Mouse (Mus musculus): Measurements from ENCODE around the gene Acly. TPM values are rescaled to one million over a fixed set of nuclear protein-coding genes. Genes with fewer than 3 reads are reported as not detected.

Acly gene
- polyA plus RNA-seq, 1 experiment from 2014 or later, result 153 TPM

DNA sequence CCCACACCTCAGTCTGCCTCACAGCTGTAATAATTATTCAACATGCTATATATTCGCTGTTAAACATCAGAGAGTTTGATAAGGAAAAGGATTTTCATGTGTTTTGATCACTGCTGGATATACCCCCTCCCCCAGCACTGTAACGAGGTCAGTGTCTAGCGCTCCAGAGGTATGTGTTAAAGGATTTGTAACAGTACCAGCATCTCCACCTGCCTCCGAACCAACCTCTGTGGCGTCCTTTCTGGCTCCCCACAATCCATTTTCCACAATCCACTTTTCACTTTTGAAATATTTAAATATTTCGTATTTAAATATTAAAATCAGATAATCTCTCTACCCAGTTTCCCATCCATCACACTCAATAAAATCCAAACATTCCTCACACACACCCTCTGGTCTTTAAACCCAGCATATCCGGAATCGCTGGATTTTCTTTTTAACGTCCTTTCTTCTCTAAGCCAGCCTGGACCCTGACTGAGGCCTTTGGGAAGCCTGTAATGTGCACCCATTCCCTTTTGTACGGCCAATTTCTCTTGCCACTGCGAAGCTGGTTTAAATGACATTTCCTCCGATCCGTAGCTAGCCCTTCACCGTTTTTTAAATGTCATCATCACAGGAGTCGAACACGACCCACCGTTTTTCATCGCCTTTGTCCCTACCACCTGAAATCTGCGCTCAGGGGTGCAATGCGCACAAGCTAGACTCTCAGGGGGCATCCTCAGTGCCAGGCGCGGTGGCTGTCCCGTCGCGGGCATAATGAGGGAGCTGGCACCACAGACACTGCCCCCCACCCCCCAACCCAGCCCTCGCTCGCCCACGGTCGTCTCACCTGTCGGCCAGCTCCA is 56.2 kb downstream of the Acly start:
- Histone ChIP-seq H3K36me3 (peaks cover 8% of the 10 kb centered on the region; the same call in 1 of the 2 replicates), H3K27ac (peak overlapping the region; percentile 77), H3K4me1 (peaks cover 22% of the 10 kb centered on the region), H3K4me3 (peak overlapping the region; percentile 95), H3K27me3 (no peaks in the 10 kb centered on the region), H3K9me3 (no peaks in the 10 kb centered on the region), H3K4me2 (peak overlapping the region; percentile 93), H3K9ac (peak overlapping the region; percentile 90)
- ATAC-seq (ENCODE audit: borderline replicate concordance, extremely low read depth, low FRiP score, low TSS enrichment), result no peak
- 2% methylated on average over 30 of the region's 30 CpGs for WGBS

DNA sequence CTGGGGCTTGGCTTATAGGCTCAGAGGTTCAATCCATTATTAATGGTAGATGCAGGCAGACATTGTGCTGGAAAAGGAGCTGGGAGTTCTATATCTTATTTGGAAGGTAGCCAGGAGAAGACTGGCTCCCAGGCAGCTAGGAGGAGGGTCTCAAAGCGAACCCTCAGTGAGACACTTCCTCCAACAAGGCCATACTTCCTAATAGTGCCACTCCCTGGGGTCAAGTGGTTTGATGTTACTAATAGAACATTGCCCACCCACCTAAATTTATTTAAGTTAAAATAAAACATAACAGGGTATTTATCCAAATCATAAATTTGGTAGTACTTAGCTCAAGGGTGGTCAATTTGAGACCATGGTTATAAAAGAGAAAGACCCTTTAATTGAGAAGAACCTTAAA is 62.0 kb downstream of the Acly start:
- ATAC-seq (ENCODE audit: borderline replicate concordance, extremely low read depth, low FRiP score, low TSS enrichment), result no peak
- H3K9ac ChIP-seq, result no peak overlapping the region
- no peak overlapping the region for H3K4me2 ChIP-seq
- no peak overlapping the region for H3K27ac ChIP-seq
- no peak overlapping the region for H3K4me3 ChIP-seq
- H3K36me3 ChIP-seq, result peaks cover 21% of the 10 kb centered on the region
- no peaks in the 10 kb centered on the region for H3K27me3 ChIP-seq
- 40% methylated on average over 1 of the region's 1 CpGs for WGBS
- no peaks in the 10 kb centered on the region for H3K9me3 ChIP-seq
- H3K4me1 ChIP-seq, result peaks cover 12% of the 10 kb centered on the region

DNA sequence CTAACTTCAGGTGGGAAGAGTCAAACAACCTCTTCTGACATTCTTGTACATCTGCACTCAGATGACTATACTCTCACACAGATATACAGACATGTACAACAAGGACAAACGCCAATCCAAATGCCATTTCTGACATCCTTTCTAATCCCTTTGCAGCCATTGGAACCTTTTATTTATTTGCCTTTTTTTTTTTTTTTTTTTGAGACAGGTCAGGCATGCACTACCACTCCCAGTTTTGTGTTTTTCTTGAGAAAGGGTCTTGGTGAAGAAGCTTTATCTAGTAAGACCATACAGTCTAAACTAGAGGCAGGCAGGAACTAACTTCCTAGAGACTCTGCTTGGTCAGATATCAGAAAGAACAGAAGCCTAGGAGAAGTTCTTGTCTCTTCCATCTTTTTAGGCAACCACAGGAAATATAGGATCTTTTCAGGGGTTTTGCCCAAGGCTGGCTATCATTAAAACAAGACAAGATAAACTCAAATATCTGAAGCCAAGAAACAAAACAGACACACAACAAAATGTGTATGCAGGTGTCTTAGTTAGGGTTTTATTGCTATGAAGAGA is 62.5 kb downstream of the Acly start:
- ATAC-seq (ENCODE audit: borderline replicate concordance, extremely low read depth, low FRiP score, low TSS enrichment), result no peak
- Histone ChIP-seq H3K36me3 (peaks cover 21% of the 10 kb centered on the region), H3K9me3 (no peaks in the 10 kb centered on the region), H3K4me3 (no peak overlapping the region), H3K27ac (no peak overlapping the region), H3K4me2 (no peak overlapping the region), H3K4me1 (peaks cover 7% of the 10 kb centered on the region; the same call in 1 of the 2 replicates), H3K9ac (no peak overlapping the region), H3K27me3 (no peaks in the 10 kb centered on the region)
- 86% methylated on average over 1 of the region's 1 CpGs for WGBS

DNA sequence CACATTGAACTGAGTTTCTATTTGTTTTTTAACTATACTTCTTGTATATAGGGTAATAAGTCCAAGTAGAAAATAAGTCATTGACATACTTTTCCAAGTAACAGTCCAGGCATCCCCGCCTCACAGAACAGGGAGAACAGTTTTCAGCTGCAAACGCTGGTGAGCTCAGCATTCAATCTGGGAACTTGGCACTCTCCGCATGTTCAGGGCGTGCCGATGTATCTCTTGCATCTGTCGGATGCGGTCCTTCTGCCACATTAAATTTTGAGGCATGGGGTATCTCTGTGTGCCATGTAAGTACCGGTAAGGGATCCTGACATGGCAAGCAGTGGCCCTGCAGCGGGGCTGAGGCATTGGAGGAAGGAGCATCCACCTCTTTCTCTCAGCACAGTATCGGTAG is 65.1 kb downstream of the Acly start:
- Histone ChIP-seq H3K4me1 (peaks cover 6% of the 10 kb centered on the region; the same call in 1 of the 2 replicates), H3K4me2 (no peak overlapping the region), H3K9me3 (no peaks in the 10 kb centered on the region), H3K27me3 (no peaks in the 10 kb centered on the region), H3K4me3 (no peak overlapping the region), H3K36me3 (peaks cover 21% of the 10 kb centered on the region), H3K9ac (no peak overlapping the region), H3K27ac (no peak overlapping the region)
- 90% methylated on average over 10 of the region's 10 CpGs for WGBS
- no peak for ATAC-seq (ENCODE audit: borderline replicate concordance, extremely low read depth, low FRiP score, low TSS enrichment)

DNA sequence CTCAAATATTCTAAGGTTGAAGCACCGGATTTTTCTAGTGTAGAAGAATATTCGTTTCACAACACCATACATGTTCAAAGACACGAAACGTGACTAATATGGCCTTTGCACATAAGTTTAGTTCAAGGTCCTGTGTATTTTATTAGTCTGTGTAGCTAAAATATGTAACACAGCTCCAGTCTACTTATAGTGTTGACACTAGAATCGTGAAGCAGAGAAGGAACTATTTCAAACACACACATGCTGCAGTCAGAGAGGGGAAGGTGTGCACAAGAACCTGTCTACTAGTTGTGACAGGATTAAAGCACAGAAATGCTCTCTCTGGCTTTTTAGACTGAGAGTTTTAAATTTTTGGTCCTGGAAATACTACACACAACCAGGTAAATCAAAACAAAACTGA is 70.1 kb downstream of the Acly start:
- no peak for ATAC-seq (ENCODE audit: borderline replicate concordance, extremely low read depth, low FRiP score, low TSS enrichment)
- H3K36me3 ChIP-seq, result peaks cover 16% of the 10 kb centered on the region; the same call in 1 of the 2 replicates

DNA sequence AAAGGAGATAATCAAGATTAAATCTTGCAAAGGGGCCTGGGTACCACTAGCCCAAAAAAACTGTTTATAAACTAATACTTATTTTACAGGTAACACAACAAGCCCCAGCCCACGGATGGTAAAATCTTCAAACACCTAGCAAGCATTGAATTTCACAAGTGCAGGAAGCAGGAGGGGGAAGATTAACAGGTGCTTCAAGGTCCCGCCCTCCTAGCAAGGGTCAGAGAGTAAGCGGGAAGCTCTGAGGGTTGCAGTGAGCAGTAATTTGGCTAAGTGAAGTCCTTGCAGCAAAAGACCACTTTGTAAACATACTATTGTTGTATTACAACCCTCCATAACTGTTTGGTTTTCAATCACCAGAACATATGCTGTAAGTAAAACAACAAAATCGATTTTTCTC is 70.6 kb downstream of the Acly start:
- no peak for ATAC-seq (ENCODE audit: borderline replicate concordance, extremely low read depth, low FRiP score, low TSS enrichment)
- 50% methylated on average over 4 of the region's 4 CpGs for WGBS
- Histone ChIP-seq H3K9me3 (no peaks in the 10 kb centered on the region), H3K27me3 (no peaks in the 10 kb centered on the region), H3K4me1 (peaks cover 6% of the 10 kb centered on the region; the same call in 1 of the 2 replicates), H3K9ac (no peak overlapping the region), H3K27ac (peak overlapping the region; percentile 20), H3K4me3 (no peak overlapping the region), H3K36me3 (peaks cover 12% of the 10 kb centered on the region; the same call in 1 of the 2 replicates), H3K4me2 (no peak overlapping the region)

More for the DNA sequence above, 70.1 kb downstream of the Acly start:
- H3K4me2 ChIP-seq, result no peak overlapping the region
- H3K27ac ChIP-seq, result peak overlapping the region; percentile 20
- no peaks in the 10 kb centered on the region for H3K27me3 ChIP-seq
- peaks cover 6% of the 10 kb centered on the region; the same call in 1 of the 2 replicates for H3K4me1 ChIP-seq
- no peak overlapping the region for H3K9ac ChIP-seq
- no peaks in the 10 kb centered on the region for H3K9me3 ChIP-seq
- 53% methylated on average over 5 of the region's 5 CpGs for WGBS
- no peak overlapping the region for H3K4me3 ChIP-seq

DNA sequence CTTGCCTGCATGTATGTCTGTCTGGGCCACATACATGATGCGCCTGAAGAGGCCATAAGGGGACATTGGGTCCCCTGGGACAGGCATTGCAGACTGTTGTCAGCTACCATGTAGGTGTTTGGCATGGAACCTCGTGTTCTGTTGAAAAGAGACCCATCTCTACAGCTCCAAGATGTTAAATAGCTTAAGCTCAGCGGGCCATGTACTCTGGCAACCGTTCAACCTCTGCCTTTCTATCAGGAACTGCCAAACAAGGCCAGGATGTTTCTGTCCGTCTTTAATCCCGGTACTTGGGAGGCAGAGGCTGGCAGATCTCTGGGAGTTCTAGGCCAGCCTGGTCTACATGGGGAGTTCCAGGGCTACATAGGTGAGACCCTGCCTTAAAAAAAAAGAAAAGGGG is 85.2 kb downstream of the Acly start:
- Histone ChIP-seq H3K4me1 (peaks cover 14% of the 10 kb centered on the region), H3K9ac (no peak overlapping the region), H3K27me3 (no peaks in the 10 kb centered on the region), H3K9me3 (no peaks in the 10 kb centered on the region), H3K4me3 (no peak overlapping the region), H3K27ac (no peak overlapping the region), H3K36me3 (peaks cover 4% of the 10 kb centered on the region; the same call in 1 of the 2 replicates), H3K4me2 (no peak overlapping the region)
- no peak for ATAC-seq (ENCODE audit: borderline replicate concordance, extremely low read depth, low FRiP score, low TSS enrichment)
- 78% methylated on average over 6 of the region's 6 CpGs for WGBS

DNA sequence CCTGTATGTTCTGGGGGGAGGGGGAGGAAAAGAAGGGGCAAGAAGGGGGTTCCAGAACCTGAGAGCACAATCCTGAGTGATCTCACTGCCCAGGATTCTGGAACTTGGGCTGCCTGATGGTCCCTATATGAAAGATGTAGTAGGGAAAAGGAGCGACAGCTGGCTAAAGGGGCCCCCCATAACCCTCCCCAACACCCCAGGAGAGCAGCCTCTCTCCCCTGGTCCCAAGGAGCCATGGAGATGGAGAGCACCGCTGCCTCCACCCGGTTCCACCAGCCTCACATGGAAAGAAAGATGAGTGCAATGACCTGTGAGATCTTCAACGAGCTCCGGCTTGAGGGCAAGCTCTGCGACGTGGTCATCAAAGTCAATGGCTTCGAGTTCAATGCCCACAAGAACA is 86.0 kb downstream of the Acly start, which contains the start of the genes Nt5c3b and Klhl10:
Gene Nt5c3b, minus strand, starts transcription at position 12 of the 400 bp plus-strand sequence.
Gene Klhl10, plus strand, starts transcription at position 121 of the 400 bp plus-strand sequence.
- H3K9me3 ChIP-seq, result no peaks in the 10 kb centered on the region
- peaks cover 9% of the 10 kb centered on the region for H3K36me3 ChIP-seq
- peak within 1 kb of the TSS; percentile 79 for H3K4me3 ChIP-seq
- H3K27ac ChIP-seq, result peak within 1 kb of the TSS; percentile 62
- peak within 1 kb of the TSS; percentile 78 for H3K4me2 ChIP-seq
- H3K27me3 ChIP-seq, result no peaks in the 10 kb centered on the region
- 79% methylated on average over 8 of the region's 8 CpGs for WGBS
- ATAC-seq (ENCODE audit: borderline replicate concordance, extremely low read depth, low FRiP score, low TSS enrichment), result no peak
- peak within 1 kb of the TSS; percentile 77 for H3K9ac ChIP-seq
- H3K4me1 ChIP-seq, result peaks cover 14% of the 10 kb centered on the region

DNA sequence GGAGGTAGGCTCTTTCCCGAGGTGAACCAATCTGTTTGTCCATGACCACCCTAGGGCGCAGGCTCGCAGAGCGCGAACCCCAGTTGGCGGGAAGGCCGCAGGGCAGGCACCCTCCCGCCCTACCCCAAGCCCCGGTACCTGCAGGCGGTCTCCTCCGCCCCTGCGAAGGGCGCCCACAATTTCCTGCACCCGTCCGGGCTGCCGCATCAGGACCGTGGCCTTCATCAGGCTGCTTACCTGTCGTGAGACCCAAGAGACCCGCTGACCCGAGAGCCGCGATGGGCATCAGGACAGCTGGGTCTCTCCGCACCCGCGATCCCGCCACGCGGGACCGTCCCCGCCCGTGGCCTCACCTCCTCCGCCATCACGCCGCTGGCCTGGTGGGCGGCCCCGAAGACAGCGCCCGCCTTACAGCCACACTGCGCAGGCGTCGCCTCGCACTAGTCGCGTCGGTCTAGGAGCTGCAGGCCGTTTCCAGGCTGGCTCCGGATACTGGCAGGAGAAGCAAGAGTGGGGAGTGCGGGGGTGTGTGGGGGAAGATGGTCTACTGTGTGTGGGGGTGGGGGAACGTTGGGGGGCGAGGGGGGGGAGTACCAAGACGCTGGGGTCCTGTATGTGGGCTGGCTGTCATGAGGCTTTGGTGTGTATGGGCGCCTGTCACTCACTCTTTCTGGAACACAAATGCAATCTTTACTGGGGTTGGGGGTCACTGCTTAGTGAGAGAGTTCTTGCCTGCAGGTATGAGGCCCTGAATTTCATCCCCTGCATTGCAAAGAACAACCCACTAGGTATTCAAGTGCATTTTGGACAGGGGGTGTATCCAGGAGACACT is 86.9 kb downstream of the Acly start:
- Histone ChIP-seq H3K9me3 (no peaks in the 10 kb centered on the region), H3K4me2 (peak overlapping the region; percentile 78), H3K27me3 (no peaks in the 10 kb centered on the region), H3K9ac (peak overlapping the region; percentile 77), H3K27ac (peak overlapping the region; percentile 62), H3K4me3 (peak overlapping the region; percentile 79), H3K36me3 (peaks cover 17% of the 10 kb centered on the region), H3K4me1 (peaks cover 14% of the 10 kb centered on the region)
- WGBS, result 2% methylated on average over 52 of the region's 52 CpGs
- peak; percentile 97 for ATAC-seq (ENCODE audit: borderline replicate concordance, extremely low read depth, low FRiP score, low TSS enrichment)

DNA sequence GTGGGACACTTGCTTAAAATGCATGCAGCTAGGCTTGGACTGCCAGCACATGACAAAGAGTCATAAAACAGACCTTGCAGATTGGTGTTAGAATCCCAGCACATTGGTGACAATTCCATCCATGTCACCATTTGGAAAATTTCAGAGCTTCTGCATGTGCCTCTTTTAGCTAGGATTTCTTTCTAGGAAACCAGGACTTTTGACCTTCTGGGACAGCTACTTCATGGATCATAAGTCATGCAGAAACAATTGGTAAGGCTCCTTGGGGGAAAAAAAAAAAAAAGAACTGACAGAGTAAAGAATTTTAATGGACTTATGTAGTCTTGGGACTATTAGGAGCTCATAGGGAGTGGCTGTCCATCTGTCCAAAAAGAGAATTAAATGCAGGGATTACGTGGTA is 89.9 kb downstream of the Acly start:
- H3K4me3 ChIP-seq, result no peak overlapping the region
- H3K9ac ChIP-seq, result no peak overlapping the region
- no peaks in the 10 kb centered on the region for H3K9me3 ChIP-seq
- no peak overlapping the region for H3K27ac ChIP-seq
- H3K4me2 ChIP-seq, result no peak overlapping the region
- WGBS, result 89% methylated on average over 1 of the region's 1 CpGs
- H3K36me3 ChIP-seq, result peaks cover 33% of the 10 kb centered on the region
- H3K27me3 ChIP-seq, result no peaks in the 10 kb centered on the region
- ATAC-seq (ENCODE audit: borderline replicate concordance, extremely low read depth, low FRiP score, low TSS enrichment), result no peak
- peaks cover 14% of the 10 kb centered on the region for H3K4me1 ChIP-seq

DNA sequence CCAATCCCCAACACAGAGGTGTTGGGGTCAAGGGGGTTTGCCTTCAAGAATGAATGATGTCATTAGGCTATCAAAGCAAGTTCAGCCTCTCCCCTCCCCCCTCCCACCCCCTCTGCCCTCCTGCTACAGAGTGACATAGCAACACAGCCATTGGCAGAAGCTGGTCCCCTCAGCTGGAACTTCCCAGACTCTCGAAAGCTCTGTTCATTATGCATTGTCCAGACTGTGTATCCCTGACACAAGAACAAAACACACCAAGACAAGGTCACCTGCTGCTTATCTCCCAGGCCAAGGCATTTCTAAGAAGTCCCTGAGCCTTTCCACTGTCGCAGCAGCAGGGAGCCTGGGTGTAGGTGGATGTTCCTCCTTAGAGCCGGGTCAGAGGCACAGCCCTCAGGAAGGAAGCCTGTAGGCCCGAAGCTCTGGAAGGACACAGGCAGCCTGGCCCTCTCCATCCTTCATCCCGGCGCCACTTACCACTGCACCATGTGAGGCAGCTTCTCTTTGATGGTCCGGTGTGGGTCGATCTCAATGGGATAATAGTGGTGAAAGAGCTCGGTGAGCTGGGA is 92.0 kb downstream of the Acly start:
- Histone ChIP-seq H3K4me2 (no peak overlapping the region), H3K27me3 (no peaks in the 10 kb centered on the region), H3K4me3 (no peak overlapping the region), H3K9ac (no peak overlapping the region), H3K27ac (no peak overlapping the region), H3K36me3 (peaks cover 38% of the 10 kb centered on the region), H3K4me1 (peaks cover 11% of the 10 kb centered on the region), H3K9me3 (no peaks in the 10 kb centered on the region)
- ATAC-seq (ENCODE audit: borderline replicate concordance, extremely low read depth, low FRiP score, low TSS enrichment), result no peak
- 88% methylated on average over 9 of the region's 9 CpGs for WGBS

Measured in lung, embryonic 15.5 days (tissue).